Mouse (Mus musculus): ENCODE data around the gene Pdpn. TPM values are rescaled to one million over a fixed set of nuclear protein-coding genes. Genes with fewer than 3 reads are reported as not detected.
A peak's percentile ranks its signal among the peaks of the same experiment; 100 is the strongest.

Pdpn gene
- polyA plus RNA-seq, 1 experiment from 2014 or later, result 54.8 TPM

DNA sequence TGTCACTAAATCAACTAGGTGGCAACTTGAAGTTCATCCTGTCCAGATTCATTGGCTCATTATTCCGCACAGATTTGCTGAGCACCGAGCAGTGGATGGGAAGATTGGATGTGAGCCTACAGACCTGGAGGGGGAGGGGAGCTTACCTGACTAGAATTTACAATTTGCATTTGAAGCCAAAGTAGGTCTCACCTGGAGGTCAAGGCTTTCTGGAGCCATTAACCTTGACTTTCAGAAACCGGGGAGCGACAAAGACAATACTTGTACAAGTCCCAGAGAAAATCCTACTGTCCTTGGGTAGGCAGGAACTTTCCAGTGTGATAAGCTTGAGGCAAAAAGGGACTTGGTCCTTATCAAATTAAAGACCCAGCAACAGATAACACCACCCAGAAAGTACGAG, 71.4 kb downstream of the Pdpn start:
- 72% methylated on average over 5 of the region's 5 CpGs for WGBS
- Histone ChIP-seq H3K4me3 (no peak overlapping the region), H3K9ac (replicated peaks) (no peak overlapping the region), H3K4me1 (no peaks in the 10 kb centered on the region), H3K36me3 (no peaks in the 10 kb centered on the region), H3K9me3 (no peaks in the 10 kb centered on the region), H3K27ac (replicated peaks) (no peak overlapping the region), H3K4me2 (replicated peaks) (no peak overlapping the region), H3K27me3 (no peaks in the 10 kb centered on the region)
- no peak for ATAC-seq (replicated peaks)

DNA sequence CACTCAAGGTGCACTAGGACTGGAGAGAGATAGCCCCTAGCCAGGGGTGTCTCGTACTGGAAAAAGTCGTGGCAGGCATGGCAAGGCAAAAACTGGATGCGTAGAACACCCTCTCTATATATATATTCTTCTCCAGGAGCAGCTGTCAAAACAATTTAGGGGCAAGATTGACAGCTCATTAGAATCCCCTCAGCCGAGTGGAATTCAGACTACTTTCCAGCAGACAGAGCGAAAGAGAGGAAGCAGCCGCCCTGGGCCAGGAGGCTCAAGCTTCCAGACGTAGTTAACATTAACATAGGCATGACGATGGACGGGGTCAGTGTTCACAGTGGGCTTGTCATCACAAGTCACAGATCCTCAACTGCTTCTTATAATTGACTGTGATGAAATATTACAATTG, 73.5 kb downstream of the Pdpn start:
- WGBS, result 50% methylated on average over 9 of the region's 9 CpGs
- Histone ChIP-seq H3K27ac (replicated peaks) (no peak overlapping the region), H3K36me3 (no peaks in the 10 kb centered on the region), H3K9ac (replicated peaks) (no peak overlapping the region), H3K4me1 (no peaks in the 10 kb centered on the region), H3K4me3 (no peak overlapping the region), H3K9me3 (no peaks in the 10 kb centered on the region), H3K4me2 (replicated peaks) (no peak overlapping the region), H3K27me3 (no peaks in the 10 kb centered on the region)
- no peak for ATAC-seq (replicated peaks)

DNA sequence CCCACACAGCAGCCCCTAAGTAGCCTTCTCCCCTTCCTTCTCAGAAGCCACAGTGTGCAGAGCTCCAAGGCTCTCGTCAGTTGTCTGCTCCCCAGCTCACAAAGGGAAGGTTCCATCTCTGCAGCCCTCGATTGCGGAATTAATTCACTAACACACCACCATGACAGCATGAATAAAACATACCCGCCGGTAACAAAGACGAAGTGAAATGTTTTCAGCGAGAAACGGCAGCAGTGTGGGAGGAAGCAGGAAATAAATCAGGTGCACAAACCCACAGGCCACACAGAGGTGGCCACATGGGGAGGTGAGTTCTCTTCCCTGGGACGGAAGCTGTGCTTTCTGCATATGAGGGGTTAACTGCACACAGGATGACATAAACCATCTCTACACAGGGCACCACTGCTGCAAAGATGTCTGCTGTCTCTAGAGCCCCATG, 80.0 kb downstream of the Pdpn start:
- Histone ChIP-seq H3K9me3 (no peaks in the 10 kb centered on the region), H3K27me3 (no peaks in the 10 kb centered on the region), H3K4me2 (replicated peaks) (peak overlapping the region; percentile 28), H3K9ac (replicated peaks) (peak overlapping the region; percentile 28; the same call in 1 of the 2 replicates), H3K4me1 (peaks cover 9% of the 10 kb centered on the region), H3K4me3 (peak overlapping the region; percentile 20), H3K27ac (replicated peaks) (peak overlapping the region; percentile 77), H3K36me3 (no peaks in the 10 kb centered on the region)
- WGBS, result 12% methylated on average over 9 of the region's 9 CpGs
- ATAC-seq (replicated peaks), result peak; percentile 80

DNA sequence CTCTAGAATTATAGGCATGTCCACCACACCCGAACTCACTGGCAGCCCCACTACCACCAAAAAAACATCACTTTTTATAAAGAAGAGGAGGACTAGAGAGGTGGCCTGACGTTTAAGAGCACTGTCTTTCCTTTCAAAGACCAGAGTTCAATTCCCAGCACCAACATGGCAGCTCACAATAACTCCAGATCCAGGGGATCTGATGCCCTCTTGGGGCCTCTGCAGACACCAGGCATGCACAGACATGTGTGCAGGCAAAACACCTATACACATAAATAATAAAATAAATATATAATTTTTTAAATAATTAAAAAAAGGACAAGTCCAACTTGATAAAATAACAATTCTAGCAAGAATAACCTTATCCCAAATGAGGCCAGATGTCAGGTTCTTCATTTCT, 80.5 kb downstream of the Pdpn start:
- WGBS, result 81% methylated on average over 2 of the region's 2 CpGs
- H3K4me2 ChIP-seq (replicated peaks), result peak overlapping the region; percentile 28; the same call in 1 of the 2 replicates
- H3K27me3 ChIP-seq, result no peaks in the 10 kb centered on the region
- H3K9ac ChIP-seq (replicated peaks), result no peak overlapping the region
- no peak for ATAC-seq (replicated peaks)
- peak overlapping the region; percentile 77 for H3K27ac ChIP-seq (replicated peaks)
- H3K4me3 ChIP-seq, result no peak overlapping the region
- no peaks in the 10 kb centered on the region for H3K36me3 ChIP-seq
- peaks cover 9% of the 10 kb centered on the region for H3K4me1 ChIP-seq
- no peaks in the 10 kb centered on the region for H3K9me3 ChIP-seq

Other genes with a start within 250 kb of the Pdpn start
- 16.9 and 18.4 TPM in 2 replicates for gene Prdm2, start 86.6 kb downstream of the Pdpn start, polyA plus RNA-seq (2015; fragmentation: Nextera tagmentation; extraction: Ambion mirVana)
- gene Lrrc38, start 50.2 kb upstream of the Pdpn start, polyA plus RNA-seq (2015; fragmentation: Nextera tagmentation; extraction: Ambion mirVana), result 0.13 and 0.23 TPM in 2 replicates
- gene Pramel1, start 94.9 kb upstream of the Pdpn start, polyA plus RNA-seq (2015; fragmentation: Nextera tagmentation; extraction: Ambion mirVana), result not detected in 2 replicates
- 27.7 and 30.2 TPM in 2 replicates for gene Pramef8, start 112.9 kb upstream of the Pdpn start, polyA plus RNA-seq (2015; fragmentation: Nextera tagmentation; extraction: Ambion mirVana)
- not detected in 2 replicates for gene Oog4, start 150.8 kb upstream of the Pdpn start, polyA plus RNA-seq (2015; fragmentation: Nextera tagmentation; extraction: Ambion mirVana)
- not detected in 2 replicates for gene Gm13043, start 211.8 kb upstream of the Pdpn start, polyA plus RNA-seq (2015; fragmentation: Nextera tagmentation; extraction: Ambion mirVana)
- not detected in 2 replicates for gene Gm13040, start 236.4 kb upstream of the Pdpn start, polyA plus RNA-seq (2015; fragmentation: Nextera tagmentation; extraction: Ambion mirVana)